In the genomic region with DNA sequence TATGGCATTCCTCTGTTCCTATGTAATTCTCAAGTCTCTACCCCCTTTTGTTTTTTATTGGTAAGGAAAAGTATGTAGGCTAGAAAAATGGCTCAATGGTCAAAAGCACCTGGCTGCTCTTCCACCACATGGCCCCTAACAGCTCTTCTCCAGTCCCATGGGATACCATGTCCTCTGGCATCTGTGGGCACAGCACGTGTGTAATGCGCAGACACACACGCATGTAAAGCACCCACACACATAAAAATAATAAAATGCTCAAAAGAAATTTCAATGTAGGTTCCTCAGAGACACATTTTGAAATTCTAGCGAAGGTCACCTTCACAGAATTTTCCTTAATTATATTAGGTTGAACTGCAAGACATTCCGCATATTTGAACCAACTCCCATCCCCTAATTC, we compare ENCODE assay signal across 7 mouse cellular contexts. TPM values are rescaled to one million over a fixed set of nuclear protein-coding genes. Genes with fewer than 3 reads are reported as not detected.
DNase-seq lines count a peak whose midpoint lies in the region; ATAC-seq and TF ChIP-seq lines count a peak whose summit lies in the region.

No protein-coding gene starts in this region.

- TF ChIP-seq CTCF in embryonic fibroblast, embryonic 13.5 days (IDR thresholded peaks at IDR 0.05; ENCODE audit: borderline replicate concordance, insufficient read depth, low read length): no peak
- TF ChIP-seq CTCF in small intestine, adult 2 months (IDR thresholded peaks at IDR 0.05; ENCODE audit: extremely low read depth, insufficient read length, insufficient replicate concordance, low read depth, low read length): no peak

- WGBS in lung, embryonic 15.5 days: 90% methylated on average over 5 of the region's 5 CpGs
- WGBS in limb, embryonic 10.5 days: 92% methylated on average over 5 of the region's 5 CpGs
- WGBS in small intestine, adult 2 months: 89% methylated on average over 5 of the region's 5 CpGs

- H3K36me3 ChIP-seq in lung, embryonic 15.5 days: peaks cover 31% of the 10 kb centered on the region
- peaks cover 46% of the 10 kb centered on the region for H3K36me3 ChIP-seq in limb, embryonic 10.5 days
- H3K36me3 ChIP-seq in small intestine, adult 2 months (ENCODE audit: control insufficient read depth, insufficient read depth, low read length): peaks cover 22% of the 10 kb centered on the region

- DNase-seq in lung, adult 18-20 months: no peak
- DNase-seq in limb, embryonic 10.5 days (ENCODE audit: low spot score): no peak
- no peak for DNase-seq in layer of hippocampus, adult 9-10 months (ENCODE audit: low spot score)
- DNase-seq in T-cell, adult 2 months (ENCODE audit: low spot score): no peak

- H3K27me3 ChIP-seq in lung, embryonic 15.5 days: no peaks in the 10 kb centered on the region
- no peaks in the 10 kb centered on the region for H3K27me3 ChIP-seq in limb, embryonic 10.5 days (ENCODE audit: low read depth, poor library complexity, severe bottlenecking)
- H3K27me3 ChIP-seq in small intestine, adult 2 months (ENCODE audit: control insufficient read depth, insufficient read depth, low read length): no peaks in the 10 kb centered on the region

- ATAC-seq in lung, embryonic 15.5 days (ENCODE audit: borderline replicate concordance, extremely low read depth, low FRiP score, low TSS enrichment): no peak

- peak overlapping the region; percentile 64 for H3K4me3 ChIP-seq in lung, embryonic 15.5 days
- peak overlapping the region; percentile 74 for H3K4me3 ChIP-seq in embryonic fibroblast, embryonic 13.5 days (ENCODE audit: insufficient read depth, low read length)
- H3K4me3 ChIP-seq in limb, embryonic 10.5 days: peak overlapping the region; percentile 70
- peak overlapping the region; percentile 87 for H3K4me3 ChIP-seq in small intestine, adult 2 months (ENCODE audit: low read depth, low read length)

- H3K9ac ChIP-seq in lung, embryonic 15.5 days: peak overlapping the region; percentile 66

- TF ChIP-seq POLR2A in embryonic fibroblast, embryonic 13.5 days (IDR thresholded peaks at IDR 0.05; ENCODE audit: low read depth, low read length): no peak
- TF ChIP-seq POLR2A in small intestine, adult 2 months (IDR thresholded peaks at IDR 0.05; ENCODE audit: low read depth, low read length): no peak

- peak overlapping the region; percentile 86 for H3K4me2 ChIP-seq in lung, embryonic 15.5 days

- H3K4me1 ChIP-seq in lung, embryonic 15.5 days: peaks cover 11% of the 10 kb centered on the region
- H3K4me1 ChIP-seq in embryonic fibroblast, embryonic 13.5 days (ENCODE audit: control insufficient read depth, insufficient read depth, low read length): peaks cover 3% of the 10 kb centered on the region; the same call in 1 of the 2 replicates
- H3K4me1 ChIP-seq in limb, embryonic 10.5 days: peaks cover 16% of the 10 kb centered on the region
- H3K4me1 ChIP-seq in small intestine, adult 2 months (ENCODE audit: control insufficient read depth, insufficient read depth, insufficient read length, low read length): no peaks in the 10 kb centered on the region; the same call in 1 of the 2 replicates

- H3K27ac ChIP-seq in lung, embryonic 15.5 days: no peak overlapping the region; the same call in 1 of the 2 replicates
- peak overlapping the region; percentile 90; the same call in 1 of the 2 replicates for H3K27ac ChIP-seq in embryonic fibroblast, embryonic 13.5 days (ENCODE audit: insufficient read depth, low read length)
- H3K27ac ChIP-seq in limb, embryonic 10.5 days: peak overlapping the region; percentile 97
- H3K27ac ChIP-seq in small intestine, adult 2 months (ENCODE audit: insufficient read depth, low read depth, low read length): no peak overlapping the region

- no peaks in the 10 kb centered on the region for H3K9me3 ChIP-seq in lung, embryonic 15.5 days
- H3K9me3 ChIP-seq in limb, embryonic 10.5 days (replicated peaks): no peaks in the 10 kb centered on the region

RNA-seq across cellular contexts. Expression of a gene that starts 1.4 kb away (rescaled TPM):
- 48.7 and 49.2 TPM in 2 replicates for polyA plus RNA-seq in lung, embryonic 15.5 days (2015; fragmentation: Nextera tagmentation; extraction: Ambion mirVana)
- polyA plus RNA-seq in embryonic fibroblast, embryonic 13.5 days (2011; ENCODE audit: insufficient read length, low read depth, missing spikeins): 31.0 and 41.7 TPM in 2 replicates
- 44.5 and 45.4 TPM in 2 replicates for polyA plus RNA-seq in limb, embryonic 10.5 days (2016; fragmentation: Nextera tagmentation; extraction: Ambion mirVana)
- 12.1 and 28.4 TPM in 2 replicates for polyA plus RNA-seq in small intestine, adult 2 months (2012; rRNA removed)

RNA-seq across cellular contexts. Expression of a gene that starts 17.6 kb away (rescaled TPM):
- polyA plus RNA-seq in lung, embryonic 15.5 days (2015; fragmentation: Nextera tagmentation; extraction: Ambion mirVana): 47.5 and 47.9 TPM in 2 replicates
- 73.5 and 84.1 TPM in 2 replicates for polyA plus RNA-seq in embryonic fibroblast, embryonic 13.5 days (2011; ENCODE audit: insufficient read length, low read depth, missing spikeins)
- 58.1 and 68.3 TPM in 2 replicates for polyA plus RNA-seq in limb, embryonic 10.5 days (2016; fragmentation: Nextera tagmentation; extraction: Ambion mirVana)
- polyA plus RNA-seq in small intestine, adult 2 months (2012; rRNA removed): 6.9 and 14.7 TPM in 2 replicates

RNA-seq across cellular contexts. Expression of a gene that starts 20.0 kb away (rescaled TPM):
- polyA plus RNA-seq in lung, embryonic 15.5 days (2015; fragmentation: Nextera tagmentation; extraction: Ambion mirVana): 21.4 and 21.7 TPM in 2 replicates
- polyA plus RNA-seq in embryonic fibroblast, embryonic 13.5 days (2011; ENCODE audit: insufficient read length, low read depth, missing spikeins): 17.4 and 24.9 TPM in 2 replicates
- polyA plus RNA-seq in limb, embryonic 10.5 days (2016; fragmentation: Nextera tagmentation; extraction: Ambion mirVana): 19.4 and 30.7 TPM in 2 replicates
- 4.8 and 5.3 TPM in 2 replicates for polyA plus RNA-seq in small intestine, adult 2 months (2012; rRNA removed)

Comparison
In these comparisons a context has a peak if more than half of its experiments do, and no peak if none do; other contexts are left out.
1. H3K27ac ChIP-seq: peak in embryonic fibroblast, embryonic 13.5 days (single experiment) and limb, embryonic 10.5 days (single experiment); none in lung, embryonic 15.5 days (single experiment) and small intestine, adult 2 months (single experiment).
2. Peak in every context shown above with its lines, with median percentiles within 50 percentile points of each other: H3K4me3 ChIP-seq.